Mouse (Mus musculus) liver, postnatal 0 days (tissue): ENCODE measurements around the gene Cyp2j5.
A peak's percentile ranks its signal among the peaks of the same experiment; 100 is the strongest.

Experiments
- CTCF ChIP-seq: sonication (generic); IDR thresholded peaks from 2 replicates; pipeline ENCODE4 v1.5.1; 2016; ENCODE audit warnings: antibody characterized with exemption, low read depth
- EP300 ChIP-seq: IDR thresholded peaks from 2 replicates; pipeline ENCODE4 v1.6.1; 2016; ENCODE audit warnings: antibody characterized with exemption, low read depth, mild to moderate bottlenecking

- TF ChIP-seq EP300, result no peak
- TF ChIP-seq CTCF, result peak; percentile 41
These were observed 72.2 kb downstream of the Cyp2j5 start for GRCm38 (mm10) chr4:96591791-96592150.
